Mouse (Mus musculus) adrenal gland, adult 2 months (tissue): ENCODE data around the gene Kctd17. TPM values are rescaled to one million over a fixed set of nuclear protein-coding genes. Genes with fewer than 3 reads are reported as not detected.
A peak's percentile ranks its signal among the peaks of the same experiment; 100 is the strongest.

Source experiments
- DNase-seq: peaks from one replicate; pipeline ENCODE4 v3.0.0; 2021
- long read RNA-seq: library from polyadenylated mRNA; stranded (forward); transcript quantifications from one replicate; pipeline ENCODE4 v2.0.0, GENCODE M21; 2021
- polyA plus RNA-seq: library from polyadenylated mRNA; depleted of rRNA; stranded (reverse); fragments of >200 nt; gene quantifications from 2 replicates; pipeline ENCODE4 v1.2.3, GENCODE M21; 2012; rRNA removed
- total RNA-seq, 2 experiments: library from RNA; stranded (reverse); gene quantifications; 2 replicates each; pipeline ENCODE4 v1.2.3; 2021

The Kctd17 gene
- 100 to 1,000 TPM in 1 of 2 experiments, 10 to 100 TPM in 1; 81.6 to 102 TPM for total RNA-seq
- 344 and 374 TPM in 2 replicates for polyA plus RNA-seq
- long read RNA-seq, transcript Kctd17-202 (6 exons, 986 nt) = major isoform, 7 of 37 reads
- long read RNA-seq, partial matches to known transcripts = 16 of 37 reads
- long read RNA-seq, other reads (novel, unspliced or antisense) = 11 of 37 reads

- peak; percentile 90 for DNase-seq
Measured at GRCm38 (mm10) chr15:78428391-78429138, at the start of gene Kctd17. Kctd17 (plus strand) TSS chr15:78428564.

GRCm38 (mm10) chr15:78380208-78380607 is 48.2 kb upstream of the Kctd17 start:
- DNase-seq = no peak

GRCm38 (mm10) chr15:78380741-78381140 is 47.6 kb upstream of the Kctd17 start:
- no peak for DNase-seq

- DNase-seq = no peak
Measured at GRCm38 (mm10) chr15:78382115-78382514, 46.2 kb upstream of the Kctd17 start.

- no peak for DNase-seq
Measured at GRCm38 (mm10) chr15:78383450-78384219, 44.7 kb upstream of the Kctd17 start.

- no peak for DNase-seq
Measured at GRCm38 (mm10) chr15:78384220-78385116, 43.9 kb upstream of the Kctd17 start.

- no peak for DNase-seq
Measured at GRCm38 (mm10) chr15:78385564-78385963, 42.8 kb upstream of the Kctd17 start.

- no peak for DNase-seq
Measured at GRCm38 (mm10) chr15:78390855-78391254, 37.5 kb upstream of the Kctd17 start.

- DNase-seq = no peak
Measured at GRCm38 (mm10) chr15:78395478-78395962, 32.8 kb upstream of the Kctd17 start, which contains the start of gene Tex33. Tex33 (minus strand) TSS chr15:78395912.

- peak; percentile 35 for DNase-seq
Measured at GRCm38 (mm10) chr15:78401345-78401744, 27.0 kb upstream of the Kctd17 start.

- peak; percentile 92 for DNase-seq
Measured at GRCm38 (mm10) chr15:78401921-78402320, 26.4 kb upstream of the Kctd17 start.

GRCm38 (mm10) chr15:78402423-78402822 is 25.9 kb upstream of the Kctd17 start:
- DNase-seq = peak; percentile 88

GRCm38 (mm10) chr15:78403301-78403741 is 25.0 kb upstream of the Kctd17 start:
- peak; percentile 89 for DNase-seq

- DNase-seq = peak; percentile 94
Measured at GRCm38 (mm10) chr15:78403896-78404295, 24.5 kb upstream of the Kctd17 start.

GRCm38 (mm10) chr15:78405098-78405497 is 23.3 kb upstream of the Kctd17 start:
- DNase-seq = no peak

GRCm38 (mm10) chr15:78405517-78406211 is 22.7 kb upstream of the Kctd17 start, which contains the start of gene Tst:
Tst (minus strand) TSS chr15:78405907.
- peak; percentile 98 for DNase-seq

GRCm38 (mm10) chr15:78406293-78406934 is 21.9 kb upstream of the Kctd17 start, which contains the start of gene Mpst:
Mpst (plus strand) TSS chr15:78406416.
- DNase-seq = peak; percentile 95

GRCm38 (mm10) chr15:78409570-78410052 is 18.8 kb upstream of the Kctd17 start:
- no peak for DNase-seq

- no peak for DNase-seq
Measured at GRCm38 (mm10) chr15:78413083-78413718, 15.2 kb upstream of the Kctd17 start.
